Mouse (Mus musculus) CH12.LX (cell line): ENCODE measurements around the gene Lhfp. TPM values are rescaled to one million over a fixed set of nuclear protein-coding genes. Genes with fewer than 3 reads are reported as not detected.

ENCODE experiments used
- DNase-seq: peaks from one replicate; pipeline ENCODE4 v3.0.0-alpha.2; 2013; ENCODE audit errors: extremely low read depth
- H3K27ac ChIP-seq: 2 replicates; pipeline ENCODE4 v1.5.1; 2012; ENCODE audit warnings: low read depth, mild to moderate bottlenecking, control low read depth, moderate library complexity; ENCODE audit not compliant: insufficient read depth
- H3K27me3 ChIP-seq: replicated peaks from 2 replicates; pipeline ENCODE3; 2012; ENCODE audit warnings: inconsistent platforms
- H3K36me3 ChIP-seq, 2 experiments: replicated peaks in 1 of 2; 2 replicates each; pipeline versions ENCODE3 to v1.6.1; 2012; ENCODE audit warnings: inconsistent platforms in 1 of 2, low read length in 1 of 2, mild to moderate bottlenecking in 1 of 2, mixed read lengths in 1 of 2, moderate library complexity in 1 of 2; ENCODE audit not compliant: control insufficient read depth in 1 of 2, insufficient read depth in 1 of 2
- H3K4me1 ChIP-seq, 2 experiments: 2 replicates each; pipeline ENCODE4 v1.6.1; 2012; ENCODE audit warnings: inconsistent platforms in 1 of 2, moderate library complexity in 1 of 2; ENCODE audit not compliant: insufficient read depth in 2 of 2, control insufficient read depth in 1 of 2
- H3K4me2 ChIP-seq: 2 replicates; pipeline ENCODE4 v1.6.1; 2012; ENCODE audit warnings: low read depth, mild to moderate bottlenecking, control low read depth; ENCODE audit not compliant: poor library complexity, insufficient read depth, severe bottlenecking
- H3K4me3 ChIP-seq, 3 experiments: fragments of 150-350 bp in 1 of 3; sonication (generic) in 1 of 3; replicated peaks in 1 of 3; 2 replicates each; pipeline versions ENCODE3 to v1.5.1; 2011 to 2012; ENCODE audit warnings: low read depth in 2 of 3, low read length in 2 of 3, mild to moderate bottlenecking in 2 of 3, moderate library complexity in 2 of 3, control low read depth in 1 of 3, improper control_type of control experiment in 1 of 3, inconsistent platforms in 1 of 3, mixed read lengths in 1 of 3; ENCODE audit not compliant: poor library complexity in 1 of 3
- H3K79me2 ChIP-seq: replicated peaks from 2 replicates; pipeline ENCODE4 v1.6.1; 2012; ENCODE audit warnings: mild to moderate bottlenecking, moderate library complexity; ENCODE audit not compliant: control insufficient read depth, poor library complexity, insufficient read depth, severe bottlenecking; ENCODE audit errors: extremely low read depth
- H3K9ac ChIP-seq: 2 replicates; pipeline ENCODE4 v1.6.1; 2012; ENCODE audit warnings: low read depth, mild to moderate bottlenecking, control low read depth, moderate library complexity; ENCODE audit not compliant: insufficient read depth
- H3K9me3 ChIP-seq: replicated peaks from 2 replicates; pipeline ENCODE3; 2012; ENCODE audit warnings: low read length, inconsistent platforms, mixed read lengths
- CHD1 ChIP-seq: IDR thresholded peaks from 2 replicates; pipeline ENCODE4 v1.6.1; 2012; ENCODE audit warnings: low read depth, low read length, improper control_type of control experiment, inconsistent platforms
- CTCF ChIP-seq, 2 experiments: IDR thresholded peaks in 1 of 2; conservative IDR thresholded peaks in 1 of 2; 2 replicates each; pipeline ENCODE4 v1.5.1; 2011 to 2012; ENCODE audit warnings: low read depth in 2 of 2, low read length in 2 of 2, improper control_type of control experiment in 1 of 2, inconsistent platforms in 1 of 2, mild to moderate bottlenecking in 1 of 2, moderate library complexity in 1 of 2
- E2F4 ChIP-seq: IDR thresholded peaks from 2 replicates; pipeline ENCODE4 v1.6.1; 2011; ENCODE audit warnings: low read depth, low read length, improper control_type of control experiment; ENCODE audit not compliant: insufficient replicate concordance
- ELF1 ChIP-seq: IDR thresholded peaks from 2 replicates; pipeline ENCODE4 v1.6.1; 2014; ENCODE audit warnings: low read depth, mild to moderate bottlenecking, inconsistent platforms, low read length, improper control_type of control experiment
- EP300 ChIP-seq: IDR thresholded peaks from 2 replicates; pipeline ENCODE4 v1.6.1; 2011; ENCODE audit warnings: low read length, improper control_type of control experiment
- GABPA ChIP-seq: IDR thresholded peaks from 2 replicates; pipeline ENCODE4 v1.6.1; 2012; ENCODE audit warnings: low read depth, low read length, improper control_type of control experiment, inconsistent platforms; ENCODE audit not compliant: insufficient replicate concordance
- HCFC1 ChIP-seq: IDR thresholded peaks from 2 replicates; pipeline ENCODE4 v1.6.1; 2012; ENCODE audit warnings: low read depth, mild to moderate bottlenecking, inconsistent platforms, low read length, improper control_type of control experiment
- IRF4 ChIP-seq: IDR thresholded peaks from 2 replicates; pipeline ENCODE4 v1.6.1; 2014; ENCODE audit warnings: low read depth, mild to moderate bottlenecking, inconsistent platforms, low read length, improper control_type of control experiment
- JUN ChIP-seq: IDR thresholded peaks from 2 replicates; pipeline ENCODE4 v1.6.1; 2011; ENCODE audit warnings: low read depth, mild to moderate bottlenecking, low read length, improper control_type of control experiment, moderate library complexity; ENCODE audit not compliant: insufficient read depth
- MAX ChIP-seq: IDR thresholded peaks from 2 replicates; pipeline ENCODE4 v1.6.1; 2011; ENCODE audit warnings: low read length, improper control_type of control experiment
- MAZ ChIP-seq: IDR thresholded peaks from 2 replicates; pipeline ENCODE4 v1.6.1; 2012; ENCODE audit warnings: low read depth, mild to moderate bottlenecking, inconsistent platforms, low read length, improper control_type of control experiment, moderate library complexity
- MEF2A ChIP-seq: IDR thresholded peaks from 2 replicates; pipeline ENCODE4 v1.6.1; 2014; ENCODE audit warnings: low read depth, mild to moderate bottlenecking, inconsistent platforms, low read length, improper control_type of control experiment, borderline replicate concordance
- MXI1 ChIP-seq: IDR thresholded peaks from 2 replicates; pipeline ENCODE4 v1.6.1; 2011; ENCODE audit warnings: mild to moderate bottlenecking, low read depth, low read length, improper control_type of control experiment
- NRF1 ChIP-seq: IDR thresholded peaks from 2 replicates; pipeline ENCODE4 v1.6.1; 2014; ENCODE audit warnings: low read depth, mild to moderate bottlenecking, inconsistent platforms, low read length, improper control_type of control experiment, moderate library complexity
- RAD21 ChIP-seq: IDR thresholded peaks from 2 replicates; pipeline ENCODE4 v1.6.1; 2011; ENCODE audit warnings: low read depth, mild to moderate bottlenecking, low read length, improper control_type of control experiment, moderate library complexity
- RCOR1 ChIP-seq: conservative IDR thresholded peaks from 2 replicates; pipeline ENCODE4 v1.6.1; 2012; ENCODE audit warnings: low read depth, mild to moderate bottlenecking, inconsistent platforms, low read length, improper control_type of control experiment
- SMC3 ChIP-seq: IDR thresholded peaks from 2 replicates; pipeline ENCODE4 v1.6.1; 2011; ENCODE audit warnings: low read depth, low read length, improper control_type of control experiment
- ZC3H11A ChIP-seq: IDR thresholded peaks from 2 replicates; pipeline ENCODE4 v1.6.1; 2012; ENCODE audit warnings: low read depth, mild to moderate bottlenecking, inconsistent platforms, low read length, improper control_type of control experiment
- ZKSCAN1 ChIP-seq: IDR thresholded peaks from 2 replicates; pipeline ENCODE4 v1.6.1; 2012; ENCODE audit warnings: low read depth, inconsistent platforms, low read length, improper control_type of control experiment, borderline replicate concordance
- ZMIZ1 ChIP-seq: IDR thresholded peaks from 2 replicates; pipeline ENCODE4 v1.6.1; 2012; ENCODE audit warnings: low read depth, mild to moderate bottlenecking, inconsistent platforms, low read length, improper control_type of control experiment
- ZNF384 ChIP-seq: IDR thresholded peaks from 2 replicates; pipeline ENCODE4 v1.6.1; 2012; ENCODE audit warnings: low read depth, low read length, improper control_type of control experiment, inconsistent platforms
- dilution Hi-C: fragments of 300-500 bp; cut with MboI; formaldehyde crosslinking; loops from 2 replicates; pipeline ENCODE4 v1.14.3; 2020; ENCODE audit warnings: low sequenced_read_pairs; ENCODE audit not compliant: extremely low pct_unique_long_range_greater_than_20kb, extremely low pct_ligation_motif_present
- in situ Hi-C: fragments of 300-500 bp; cut with MboI; formaldehyde crosslinking; loops from 3 replicates; pipeline ENCODE4 v1.14.3; 2019; ENCODE audit warnings: low sequenced_read_pairs, low pct_ligation_motif_present, low pct_unique_long_range_greater_than_20kb, mixed read lengths
- polyA plus RNA-seq: library from polyadenylated mRNA; unstranded; fragments of >175 nt; gene quantifications from 2 replicates; pipeline ENCODE4 v1.2.1, GENCODE M21; 2012; ENCODE audit warnings: low read depth; ENCODE audit not compliant: insufficient read length
- total RNA-seq, 2 experiments: library from RNA; depleted of rRNA; stranded (reverse); fragments of 300-350 nt in 1 of 2; fragments of >200 nt in 1 of 2; gene quantifications; 2 replicates each; pipeline ENCODE4 v1.2.3; 2012 to 2014

Lhfp gene
- total and polyA plus RNA-seq, 3 experiments = not detected

- no peaks in the 10 kb centered on the region for H3K27me3 ChIP-seq
- H3K9ac ChIP-seq = no peak overlapping the region
- no peaks in the 10 kb centered on the region for H3K9me3 ChIP-seq
- no peak for DNase-seq
- H3K4me3 ChIP-seq = no peak overlapping the region
- H3K4me2 ChIP-seq = no peak overlapping the region
- no peaks in the 10 kb centered on the region for H3K79me2 ChIP-seq
- in situ Hi-C loops = no loop called here
- dilution Hi-C loops = no loop called here
- no peaks in the 10 kb centered on the region for H3K36me3 ChIP-seq
- TF ChIP-seq CHD1 (no peak), HCFC1 (no peak), ZKSCAN1 (no peak), IRF4 (no peak), NRF1 (no peak), MEF2A (no peak), JUN (no peak), GABPA (no peak), MAX (no peak), CTCF (conservative IDR thresholded peaks at IDR 0.05 in 1 of 2, IDR thresholded peaks at IDR 0.05 in 1 of 2; ENCODE audit: low read depth in 2 of 2, low read length in 2 of 2) (no peak), EP300 (no peak), MAZ (no peak), RCOR1 (no peak), ZC3H11A (no peak), E2F4 (no peak), RAD21 (no peak), SMC3 (no peak), ZMIZ1 (no peak), ELF1 (no peak), MXI1 (no peak)
- no peaks in the 10 kb centered on the region for H3K4me1 ChIP-seq
- H3K27ac ChIP-seq = no peak overlapping the region
These were observed 264.5 kb downstream of the Lhfp start for GRCm38 (mm10) chr3:53305860-53306259.

GRCm38 (mm10) chr3:53308649-53309048 lies 267.3 kb downstream of the Lhfp start:
- H3K4me1 ChIP-seq = no peaks in the 10 kb centered on the region
- peak; percentile 6 for DNase-seq
- dilution Hi-C loops (no loop called here), in situ Hi-C loops (no loop called here)
- no peaks in the 10 kb centered on the region for H3K27me3 ChIP-seq
- no peak overlapping the region for H3K27ac ChIP-seq
- TF ChIP-seq CTCF (conservative IDR thresholded peaks at IDR 0.05 in 1 of 2, IDR thresholded peaks at IDR 0.05 in 1 of 2; ENCODE audit: low read depth in 2 of 2, low read length in 2 of 2) = peak in 1 of 2 experiments; percentile 77; a peak in 2 of 4 replicates
- TF ChIP-seq ZNF384 = no peak
- TF ChIP-seq SMC3 = 0 out of 2 replicates have a peak, but pooled peaks have one; percentile 4
- H3K79me2 ChIP-seq = no peaks in the 10 kb centered on the region
- H3K9ac ChIP-seq = no peak overlapping the region
- H3K36me3 ChIP-seq = no peaks in the 10 kb centered on the region
- H3K4me2 ChIP-seq = no peak overlapping the region
- no peaks in the 10 kb centered on the region for H3K9me3 ChIP-seq
- H3K4me3 ChIP-seq = no peak overlapping the region
